Mouse (Mus musculus) layer of hippocampus, postnatal 14 days (tissue): ENCODE measurements around the gene Lcn6. TPM values are rescaled to one million over a fixed set of nuclear protein-coding genes. Genes with fewer than 3 reads are reported as not detected.
"Not testable (repeated sequence)": the region's sequence is repeated elsewhere in the genome, so short reads cannot be mapped to it uniquely, and the experiment has no call there.

ENCODE experiments used
- DNase-seq, 2 experiments: peaks; one replicate each; pipeline ENCODE4 v3.0.0; 2021 to 2022; ENCODE audit warnings: low spot score in 2 of 2, mixed read lengths in 1 of 2
- total RNA-seq, 2 experiments: library from RNA; stranded (reverse); gene quantifications; 2 replicates each; pipeline ENCODE4 v1.2.3; 2021

Gene Lcn6
- total RNA-seq, 2 experiments from 2014 or later, result not detected

DNA sequence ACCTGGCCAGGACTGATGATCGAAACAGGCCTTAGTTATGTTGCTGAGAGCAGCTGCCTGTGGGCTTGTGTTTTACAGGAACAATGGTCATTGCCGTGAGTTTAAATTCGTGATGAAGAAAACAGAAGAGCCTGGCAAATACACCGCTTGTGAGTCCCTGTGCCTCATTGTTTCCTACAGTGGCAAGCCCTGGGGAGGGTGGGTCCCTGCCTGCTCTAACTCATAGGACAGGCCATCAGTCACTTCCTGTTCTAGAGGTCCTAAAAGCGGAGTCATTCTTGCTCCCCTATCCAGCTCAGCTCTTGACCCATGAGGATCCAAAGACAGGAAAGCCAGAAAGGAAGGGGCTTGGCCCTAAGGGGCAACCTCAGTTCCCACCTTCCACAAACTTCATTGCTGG, 24.4 kb downstream of the Lcn6 start:
- DNase-seq, result no peak

DNA sequence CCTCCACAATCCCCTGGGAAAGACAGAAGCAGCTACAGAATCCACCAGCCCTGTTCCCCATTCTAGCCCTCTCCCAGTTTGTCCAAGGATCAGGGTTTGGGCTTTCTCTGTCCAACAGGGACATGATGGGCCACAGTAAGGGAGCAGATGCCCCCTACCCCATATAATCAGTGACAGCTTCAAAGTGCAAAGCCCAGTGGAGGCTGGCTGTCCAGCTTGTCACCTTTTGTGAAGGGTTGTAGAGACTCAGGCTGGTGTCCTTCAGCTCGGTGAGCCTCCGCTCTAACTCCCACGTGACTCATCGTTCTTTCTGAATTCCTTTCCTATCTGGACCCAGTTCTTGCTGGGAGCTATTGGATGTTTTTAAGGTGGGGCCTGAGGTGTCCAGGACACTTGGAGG, 27.1 kb downstream of the Lcn6 start:
- DNase-seq, result no peak

DNA sequence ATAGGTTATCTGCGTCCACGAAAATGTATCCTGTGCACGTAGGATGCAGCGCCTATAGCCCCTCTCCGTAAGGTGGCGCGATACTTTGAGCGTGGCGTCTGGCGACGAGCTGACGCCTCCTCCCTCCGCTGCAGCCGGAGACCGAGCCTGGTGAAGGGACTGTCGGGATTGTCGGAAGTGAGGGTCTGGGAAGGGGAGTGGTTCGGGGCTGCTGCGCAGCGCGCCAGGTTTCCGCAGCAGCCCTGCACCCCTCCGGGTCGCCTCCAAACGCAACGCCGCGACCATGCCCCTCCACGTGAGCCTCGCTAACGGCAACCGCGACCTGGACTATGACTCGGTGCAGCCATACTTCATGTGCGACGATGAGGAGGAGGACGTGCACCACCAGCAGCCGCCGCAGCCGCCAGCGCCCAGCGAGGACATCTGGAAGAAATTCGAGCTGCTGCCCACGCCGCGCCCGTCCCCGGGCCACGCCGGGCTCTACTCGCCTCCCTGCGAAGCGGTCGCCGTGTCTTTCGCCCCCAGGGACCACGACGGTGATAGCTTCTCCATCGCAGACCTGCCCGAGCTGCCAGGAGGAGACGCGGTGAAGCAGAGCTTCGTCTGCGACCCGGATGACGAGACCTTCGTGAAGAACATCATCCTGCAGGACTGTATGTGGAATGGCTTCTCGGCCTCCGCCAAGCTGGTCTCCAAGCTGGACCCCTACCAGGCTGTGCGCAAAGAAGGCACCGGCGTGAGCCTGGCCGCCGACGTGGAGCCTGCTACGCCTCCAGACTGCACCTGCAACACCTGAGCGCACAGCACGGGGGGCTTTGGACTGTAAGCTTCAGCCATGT, 30.3 kb downstream of the Lcn6 start, which contains the start of gene Bmyc:
Gene Bmyc, plus strand, starts transcription at position 97 of the 839 bp plus-strand sequence.
- peak; percentile 86 to 91 for DNase-seq

DNA sequence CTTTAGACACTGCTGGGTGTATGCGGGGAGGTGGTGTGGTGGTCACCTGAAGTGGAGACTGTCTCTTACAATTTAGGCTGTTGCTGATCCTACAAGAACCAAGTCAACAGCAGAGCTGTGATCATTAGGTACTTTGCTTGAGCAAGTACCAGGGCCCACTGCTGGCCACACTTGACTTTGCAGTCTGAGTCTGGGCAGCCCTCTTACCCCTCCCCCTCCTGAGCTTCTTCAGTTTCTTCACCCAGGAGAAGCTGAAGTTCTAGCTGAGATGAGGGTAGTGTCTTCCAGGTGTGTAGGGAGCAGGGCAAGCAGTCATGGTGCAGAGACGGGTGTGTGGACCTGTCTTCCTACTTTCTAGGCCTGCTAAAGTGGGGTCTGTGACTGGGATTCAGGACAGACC, 31.5 kb downstream of the Lcn6 start:
- peak; percentile 30 to 49 for DNase-seq

DNA sequence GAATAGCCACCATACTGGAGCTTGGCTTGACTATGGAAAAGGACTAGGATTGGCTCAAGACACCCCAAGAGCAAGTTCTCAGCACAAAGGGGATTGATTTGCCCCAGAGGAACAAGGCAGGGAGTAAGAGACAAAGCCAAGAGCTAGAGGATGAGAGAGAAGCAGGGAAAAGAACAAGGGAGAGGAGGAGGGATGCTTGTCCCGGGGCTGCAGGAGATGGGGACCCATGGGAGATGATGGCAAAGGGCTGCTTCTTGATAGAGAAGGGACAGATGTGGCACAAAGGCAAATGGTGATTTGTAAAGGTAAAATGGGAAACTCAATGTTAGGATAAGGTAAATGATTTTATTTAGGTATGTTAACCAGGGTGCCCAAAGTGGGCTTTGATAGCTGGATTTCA, 32.5 kb downstream of the Lcn6 start:
- DNase-seq, result not testable (repeated sequence)

DNA sequence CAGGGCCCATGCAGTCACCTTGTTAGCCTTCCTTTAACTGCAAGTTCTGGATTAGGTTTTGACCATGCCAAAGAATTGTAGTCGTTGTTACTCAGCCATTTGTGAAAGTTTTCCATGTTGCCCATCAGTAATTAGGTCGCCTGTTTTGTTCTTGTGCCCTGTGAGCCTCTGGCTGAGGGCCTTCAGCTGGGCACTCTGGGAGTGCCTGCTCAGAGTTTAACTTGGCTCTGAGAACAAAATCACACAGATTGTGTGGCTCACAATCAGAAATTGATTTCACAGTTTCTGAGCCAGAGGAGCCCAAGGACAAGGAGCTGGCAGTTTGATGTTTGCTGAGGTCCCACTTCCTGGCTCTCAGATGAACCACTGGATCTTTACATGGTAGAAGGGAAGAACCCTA, 33.2 kb downstream of the Lcn6 start:
- DNase-seq, result peak in 1 of 2 experiments; percentile 16

DNA sequence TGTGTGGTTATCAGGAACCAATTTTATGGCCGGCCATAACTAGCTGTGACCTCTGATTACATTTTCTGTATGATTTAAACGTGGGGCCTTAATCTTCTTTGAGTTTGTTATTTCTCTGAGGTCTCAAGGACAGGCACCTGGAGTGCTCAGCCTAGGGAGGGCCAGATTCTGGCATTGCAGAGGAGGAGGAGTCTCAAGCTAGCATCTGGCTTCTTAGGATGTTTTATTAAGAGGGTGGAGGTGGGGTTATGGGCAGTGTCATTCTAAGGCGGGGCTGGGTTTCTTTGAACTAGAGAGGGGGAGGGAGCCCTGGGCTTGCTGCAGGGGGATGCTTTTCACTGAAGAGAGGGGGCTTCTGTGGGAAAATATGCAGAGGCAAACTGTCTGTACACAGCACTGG, 35.1 kb downstream of the Lcn6 start:
- DNase-seq, result not testable (repeated sequence)

DNA sequence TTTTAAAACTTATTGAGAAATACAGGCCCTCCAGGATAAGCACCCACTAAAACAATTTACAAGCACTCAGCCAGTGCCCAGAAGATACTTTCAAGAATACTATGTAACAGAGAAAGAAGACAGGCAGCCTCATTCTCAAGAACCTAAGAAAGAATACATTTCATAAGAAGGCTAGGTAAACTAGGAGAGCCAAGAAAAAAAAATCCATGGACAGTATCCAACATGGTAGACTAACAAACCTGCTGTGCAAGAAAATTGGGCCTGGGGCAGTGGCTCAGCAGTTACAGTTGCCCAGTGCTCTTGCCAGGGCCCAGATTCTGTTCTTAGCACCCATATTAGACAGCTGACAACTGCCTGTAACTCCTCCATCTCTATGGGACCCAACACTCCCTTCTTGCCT, 40.6 kb downstream of the Lcn6 start:
- no peak for DNase-seq

Other genes starting within 250 kb of the Lcn6 start
- gene Abca2, start 248.1 kb upstream of the Lcn6 start, total RNA-seq, result 100 to 1,000 TPM; 140 to 141 TPM
- under 1 TPM in 1 of 2 experiments, not detected in 1; 0.58 TPM for gene Clic3, start 219.9 kb upstream of the Lcn6 start, total RNA-seq
- gene Paxx, start 215.7 kb upstream of the Lcn6 start, total RNA-seq, result 10 to 100 TPM; 52.1 to 57.7 TPM
- 100 to 1,000 TPM; 234 to 420 TPM for gene Ptgds, start 206.7 kb upstream of the Lcn6 start, total RNA-seq
- gene Lcn12, start 182.9 kb upstream of the Lcn6 start, total RNA-seq, result not detected
- 100 to 1,000 TPM; 130 to 134 TPM for gene Fbxw5, start 176.0 kb upstream of the Lcn6 start, total RNA-seq
- 1 to 10 TPM; 1.5 to 1.7 TPM for gene C8g, start 175.1 kb upstream of the Lcn6 start, total RNA-seq
- gene Traf2, start 129.8 kb upstream of the Lcn6 start, total RNA-seq, result 10 to 100 TPM in 1 of 2 experiments, 1 to 10 TPM in 1; 9.8 to 11.1 TPM
- 100 to 1,000 TPM; 214 to 226 TPM for gene Edf1, start 118.9 kb upstream of the Lcn6 start, total RNA-seq
- 1 to 10 TPM; 1.7 to 2.6 TPM for gene Mamdc4, start 101.9 kb upstream of the Lcn6 start, total RNA-seq
- 10 to 100 TPM; 81.2 to 83.8 TPM for gene Phpt1, start 101.6 kb upstream of the Lcn6 start, total RNA-seq
- gene Ajm1, start 95.0 kb upstream of the Lcn6 start, total RNA-seq, result 100 to 1,000 TPM in 1 of 2 experiments, 10 to 100 TPM in 1; 99.8 to 103 TPM
- gene Rabl6, start 68.3 kb upstream of the Lcn6 start, total RNA-seq, result 100 to 1,000 TPM; 105 to 107 TPM
- not detected for gene Ccdc183, start 59.1 kb upstream of the Lcn6 start, total RNA-seq
- 10 to 100 TPM; 25.0 TPM for gene Tmem141, start 54.8 kb upstream of the Lcn6 start, total RNA-seq
- gene Fcna, start 48.8 kb upstream of the Lcn6 start, total RNA-seq, result 1 to 10 TPM; 1.0 to 1.4 TPM
- gene Lcn8, start 23.7 kb upstream of the Lcn6 start, total RNA-seq, result not detected
- not detected for gene Lcn5, start 18.8 kb upstream of the Lcn6 start, total RNA-seq
- gene Lcn10, start 5.9 kb downstream of the Lcn6 start, total RNA-seq, result not detected
- gene Obp2a, start 23.3 kb downstream of the Lcn6 start, total RNA-seq, result not detected
- gene Bmyc, start 30.0 kb downstream of the Lcn6 start, total RNA-seq, result 10 to 100 TPM; 80.9 to 82.5 TPM
- not detected for gene Obp2b, start 60.2 kb downstream of the Lcn6 start, total RNA-seq
- not detected for gene Lcn3, start 88.8 kb downstream of the Lcn6 start, total RNA-seq
- gene Lcn11, start 100.2 kb downstream of the Lcn6 start, total RNA-seq, result not detected
- gene Gm13539, start 105.5 kb downstream of the Lcn6 start, total RNA-seq, result not detected
- not detected for gene Glt6d1, start 139.1 kb downstream of the Lcn6 start, total RNA-seq
- gene Lcn9, start 146.4 kb downstream of the Lcn6 start, total RNA-seq, result not detected
- not detected for gene Sohlh1, start 170.5 kb downstream of the Lcn6 start, total RNA-seq
- 10 to 100 TPM; 43.8 to 69.9 TPM for gene Kcnt1, start 186.9 kb downstream of the Lcn6 start, total RNA-seq